Mouse (Mus musculus): ENCODE results near the gene Mecr. TPM values are rescaled to one million over a fixed set of nuclear protein-coding genes. Genes with fewer than 3 reads are reported as not detected.

Mecr gene
- polyA plus RNA-seq, 1 experiment from 2014 or later, result 38.3 TPM

DNA sequence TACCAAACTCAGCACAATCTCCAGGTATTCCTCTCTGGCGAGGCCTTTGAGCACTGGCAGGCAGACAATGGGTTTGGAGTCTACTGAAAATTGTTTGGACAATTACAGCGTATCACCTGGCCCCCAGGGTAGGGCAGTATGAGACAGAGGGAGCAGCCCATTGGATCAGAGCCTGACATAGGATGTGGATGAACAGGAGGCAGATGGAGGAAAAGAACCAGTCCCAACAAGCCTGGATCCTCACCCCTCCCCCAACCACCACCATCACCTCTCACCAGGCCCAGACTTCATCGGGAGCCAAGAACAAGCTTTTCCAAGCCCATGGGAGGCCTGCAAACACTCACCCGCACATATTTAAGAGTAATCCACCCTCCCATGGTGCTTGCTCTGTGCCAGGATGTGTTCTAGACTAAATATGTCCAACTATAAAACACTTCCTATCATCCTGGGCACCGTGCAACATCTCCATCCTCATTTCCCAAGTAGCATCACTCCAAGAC, 11.7 kb upstream of the Mecr start:
- H3K4me1 ChIP-seq (replicated peaks; ENCODE audit: control insufficient read depth, insufficient read depth, low read length), result peaks cover 26% of the 10 kb centered on the region
- H3K9ac ChIP-seq (replicated peaks; ENCODE audit: low read depth, low read length), result no peak overlapping the region
- no peak overlapping the region for H3K4me3 ChIP-seq (replicated peaks; ENCODE audit: low read length)
- H3K9me3 ChIP-seq (ENCODE audit: control insufficient read depth, low read length), result no peaks in the 10 kb centered on the region
- H3K27me3 ChIP-seq (replicated peaks; ENCODE audit: control insufficient read depth, insufficient read depth, low read length), result no peaks in the 10 kb centered on the region
- no peak overlapping the region for H3K4me2 ChIP-seq (ENCODE audit: low read length)
- 70% methylated on average over 5 of the region's 5 CpGs for WGBS
- no peak for ATAC-seq
- H3K27ac ChIP-seq (ENCODE audit: low read length), result no peak overlapping the region
- no peaks in the 10 kb centered on the region for H3K36me3 ChIP-seq (ENCODE audit: control insufficient read depth, insufficient read depth)

GRCm38 (mm10) chr4:131832759-131833407, 10.4 kb upstream of the Mecr start:
- Histone ChIP-seq H3K9me3 (ENCODE audit: control insufficient read depth, low read length) (no peaks in the 10 kb centered on the region), H3K4me3 (replicated peaks; ENCODE audit: low read length) (no peak overlapping the region), H3K4me1 (replicated peaks; ENCODE audit: control insufficient read depth, insufficient read depth, low read length) (peaks cover 33% of the 10 kb centered on the region), H3K27me3 (replicated peaks; ENCODE audit: control insufficient read depth, insufficient read depth, low read length) (no peaks in the 10 kb centered on the region), H3K9ac (replicated peaks; ENCODE audit: low read depth, low read length) (no peak overlapping the region), H3K4me2 (ENCODE audit: low read length) (no peak overlapping the region), H3K36me3 (ENCODE audit: control insufficient read depth, insufficient read depth) (no peaks in the 10 kb centered on the region), H3K27ac (ENCODE audit: low read length) (no peak overlapping the region)
- 72% methylated on average over 3 of the region's 3 CpGs for WGBS
- ATAC-seq, result no peak

DNA sequence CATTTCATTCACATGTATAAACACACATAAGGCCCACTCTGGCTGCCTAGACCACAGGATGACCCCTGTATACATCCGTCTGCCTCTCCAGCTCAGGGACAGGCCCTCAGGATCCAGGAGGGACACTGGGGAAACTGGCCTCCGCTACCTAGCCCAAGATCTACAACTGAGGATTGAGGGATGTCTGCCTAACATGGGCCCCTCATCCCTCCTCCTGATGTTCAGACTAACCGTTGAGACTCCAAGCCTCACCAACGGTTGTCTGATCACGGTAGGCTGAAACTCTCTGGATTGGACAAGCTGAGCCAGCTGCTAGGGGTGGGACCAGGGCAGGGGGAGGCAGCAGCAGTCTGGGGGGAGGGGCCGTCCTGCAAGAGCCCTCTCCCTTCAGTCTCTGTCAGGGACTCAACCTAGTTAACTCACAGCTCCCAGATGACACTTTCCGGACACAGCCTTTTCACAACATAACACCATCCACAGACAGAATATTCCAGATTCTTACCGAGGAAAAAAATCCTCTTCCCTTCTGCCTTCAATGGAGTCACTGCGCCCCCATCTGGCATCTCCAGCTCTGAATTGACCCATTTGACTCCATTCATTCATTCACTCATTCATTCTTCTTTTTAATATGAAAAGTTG, 9.2 kb upstream of the Mecr start:
- Histone ChIP-seq H3K36me3 (ENCODE audit: control insufficient read depth, insufficient read depth) (no peaks in the 10 kb centered on the region), H3K27ac (ENCODE audit: low read length) (no peak overlapping the region), H3K9me3 (ENCODE audit: control insufficient read depth, low read length) (no peaks in the 10 kb centered on the region), H3K9ac (replicated peaks; ENCODE audit: low read depth, low read length) (no peak overlapping the region), H3K4me2 (ENCODE audit: low read length) (no peak overlapping the region), H3K4me3 (replicated peaks; ENCODE audit: low read length) (no peak overlapping the region), H3K27me3 (replicated peaks; ENCODE audit: control insufficient read depth, insufficient read depth, low read length) (no peaks in the 10 kb centered on the region), H3K4me1 (replicated peaks; ENCODE audit: control insufficient read depth, insufficient read depth, low read length) (peaks cover 35% of the 10 kb centered on the region)
- ATAC-seq, result no peak
- 25% methylated on average over 9 of the region's 9 CpGs for WGBS

DNA sequence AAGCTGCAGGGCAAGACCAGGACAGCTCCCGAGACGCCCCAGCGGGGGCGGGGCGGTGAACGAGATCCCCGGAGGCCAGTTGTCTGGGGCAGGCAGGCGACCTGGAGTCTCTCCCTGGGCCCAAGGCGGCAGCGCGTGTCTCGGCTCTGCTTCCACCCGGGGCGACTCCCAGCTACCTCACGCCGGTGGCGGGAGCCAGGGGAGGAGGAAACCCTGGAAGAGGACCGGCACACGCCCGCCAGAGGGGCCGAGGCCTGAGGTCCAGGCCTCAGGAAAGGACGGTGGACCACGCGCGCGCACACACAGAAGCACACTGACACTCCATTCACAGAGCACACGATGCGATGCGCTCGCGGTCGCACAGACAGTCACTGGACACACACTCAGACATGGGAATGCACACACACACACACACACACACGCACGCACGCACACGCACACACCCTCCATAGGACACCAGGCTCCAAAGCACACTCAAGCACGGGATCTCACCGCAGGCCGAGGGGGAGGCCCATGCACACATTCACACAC, 6.9 kb upstream of the Mecr start:
- Histone ChIP-seq H3K36me3 (ENCODE audit: control insufficient read depth, insufficient read depth) (no peaks in the 10 kb centered on the region), H3K4me2 (ENCODE audit: low read length) (peak overlapping the region; percentile 99), H3K9ac (replicated peaks; ENCODE audit: low read depth, low read length) (peak overlapping the region; percentile 79), H3K9me3 (ENCODE audit: control insufficient read depth, low read length) (no peaks in the 10 kb centered on the region), H3K4me3 (replicated peaks; ENCODE audit: low read length) (peak overlapping the region; percentile 75), H3K4me1 (replicated peaks; ENCODE audit: control insufficient read depth, insufficient read depth, low read length) (peaks cover 34% of the 10 kb centered on the region), H3K27me3 (replicated peaks; ENCODE audit: control insufficient read depth, insufficient read depth, low read length) (peaks cover 8% of the 10 kb centered on the region; the same call in 1 of the 2 replicates), H3K27ac (ENCODE audit: low read length) (no peak overlapping the region)
- under 1% methylated on average over 39 of the region's 39 CpGs for WGBS
- ATAC-seq, result 0 out of 2 replicates have a peak, but pooled peaks have one; percentile 9

DNA sequence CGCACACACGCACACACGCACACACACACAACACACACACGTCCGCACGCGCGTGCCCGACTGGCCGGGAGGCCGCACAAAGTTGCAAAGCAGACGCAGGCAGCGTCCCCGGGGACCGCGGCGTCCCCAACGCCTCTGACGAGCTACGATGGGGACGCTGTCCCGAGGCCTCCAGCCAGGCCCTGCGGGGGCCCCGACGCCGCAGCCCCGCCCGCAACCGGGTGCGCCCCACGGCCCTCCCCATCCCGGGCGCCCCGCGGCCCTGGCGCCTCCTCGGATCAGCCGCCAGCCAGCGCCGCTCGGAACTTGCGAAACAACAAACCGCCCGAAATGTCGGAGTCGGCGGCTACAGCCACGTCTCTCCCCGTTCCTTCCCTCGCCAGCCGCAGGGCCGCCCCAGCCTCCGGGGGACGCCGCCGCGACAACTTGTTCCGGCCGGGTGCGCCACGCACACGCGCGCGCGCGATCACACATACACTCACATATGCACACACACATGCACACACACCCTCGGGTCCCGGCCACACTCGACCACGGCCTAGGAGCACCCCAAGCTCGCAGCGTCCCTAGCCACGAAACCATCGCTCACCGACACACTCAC, 6.3 kb upstream of the Mecr start:
- peak overlapping the region; percentile 75 for H3K4me3 ChIP-seq (replicated peaks; ENCODE audit: low read length)
- peaks cover 33% of the 10 kb centered on the region for H3K4me1 ChIP-seq (replicated peaks; ENCODE audit: control insufficient read depth, insufficient read depth, low read length)
- 0% methylated on average over 54 of the region's 76 CpGs for WGBS
- no peak overlapping the region for H3K27ac ChIP-seq (ENCODE audit: low read length)
- H3K27me3 ChIP-seq (replicated peaks; ENCODE audit: control insufficient read depth, insufficient read depth, low read length), result peaks cover 13% of the 10 kb centered on the region
- no peaks in the 10 kb centered on the region for H3K9me3 ChIP-seq (ENCODE audit: control insufficient read depth, low read length)
- peak overlapping the region; percentile 99 for H3K4me2 ChIP-seq (ENCODE audit: low read length)
- peak overlapping the region; percentile 79 for H3K9ac ChIP-seq (replicated peaks; ENCODE audit: low read depth, low read length)
- H3K36me3 ChIP-seq (ENCODE audit: control insufficient read depth, insufficient read depth), result no peaks in the 10 kb centered on the region
- 0 out of 2 replicates have a peak, but pooled peaks have one; percentile 14 for ATAC-seq

DNA sequence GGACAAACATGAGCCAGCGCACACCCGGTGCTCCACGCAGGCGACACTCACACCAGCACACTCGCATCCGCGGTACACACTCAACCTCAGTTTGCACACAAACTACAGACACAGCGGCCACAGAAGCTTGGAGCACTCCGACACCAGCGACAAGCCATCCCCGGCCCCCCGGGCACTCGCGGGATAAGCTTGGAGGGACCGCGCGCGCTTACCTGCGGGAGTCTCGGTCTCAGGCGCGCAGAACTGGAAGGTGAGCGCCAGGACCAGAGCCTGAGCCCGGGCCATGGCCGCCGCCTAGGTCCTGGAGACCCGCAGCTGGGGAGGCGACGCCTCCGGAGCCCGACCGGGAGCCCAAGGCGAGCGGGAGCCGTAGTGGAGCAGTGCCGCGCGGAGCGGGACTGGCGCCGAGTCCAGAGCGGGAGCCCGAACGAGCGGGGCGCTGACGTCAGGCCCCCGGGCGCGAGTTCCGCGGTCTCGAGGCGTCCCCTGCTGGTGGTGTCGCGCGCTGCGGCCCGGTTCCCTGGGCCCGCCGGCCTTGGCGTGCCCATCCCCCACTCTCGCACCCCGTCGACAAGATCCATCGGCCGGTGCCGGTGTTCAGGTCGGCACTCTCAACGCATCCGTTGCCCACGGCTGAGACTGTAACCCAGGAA, 5.3 kb upstream of the Mecr start, which contains the start of gene Ptpru:
TSS of gene Ptpru (minus strand) at position 417 of the 653 bp plus-strand sequence.
- no peaks in the 10 kb centered on the region for H3K9me3 ChIP-seq (ENCODE audit: control insufficient read depth, low read length)
- H3K4me1 ChIP-seq (replicated peaks; ENCODE audit: control insufficient read depth, insufficient read depth, low read length), result peaks cover 31% of the 10 kb centered on the region
- H3K27ac ChIP-seq (ENCODE audit: low read length), result no peak within 1 kb of the TSS
- peak within 1 kb of the TSS; percentile 99 for H3K4me2 ChIP-seq (ENCODE audit: low read length)
- H3K36me3 ChIP-seq (ENCODE audit: control insufficient read depth, insufficient read depth), result no peaks in the 10 kb centered on the region
- H3K27me3 ChIP-seq (replicated peaks; ENCODE audit: control insufficient read depth, insufficient read depth, low read length), result peaks cover 13% of the 10 kb centered on the region
- peak within 1 kb of the TSS; percentile 75 for H3K4me3 ChIP-seq (replicated peaks; ENCODE audit: low read length)
- H3K9ac ChIP-seq (replicated peaks; ENCODE audit: low read depth, low read length), result peak within 1 kb of the TSS; percentile 79
- ATAC-seq, result peak; percentile 87
- WGBS, result under 1% methylated on average over 65 of the region's 72 CpGs

DNA sequence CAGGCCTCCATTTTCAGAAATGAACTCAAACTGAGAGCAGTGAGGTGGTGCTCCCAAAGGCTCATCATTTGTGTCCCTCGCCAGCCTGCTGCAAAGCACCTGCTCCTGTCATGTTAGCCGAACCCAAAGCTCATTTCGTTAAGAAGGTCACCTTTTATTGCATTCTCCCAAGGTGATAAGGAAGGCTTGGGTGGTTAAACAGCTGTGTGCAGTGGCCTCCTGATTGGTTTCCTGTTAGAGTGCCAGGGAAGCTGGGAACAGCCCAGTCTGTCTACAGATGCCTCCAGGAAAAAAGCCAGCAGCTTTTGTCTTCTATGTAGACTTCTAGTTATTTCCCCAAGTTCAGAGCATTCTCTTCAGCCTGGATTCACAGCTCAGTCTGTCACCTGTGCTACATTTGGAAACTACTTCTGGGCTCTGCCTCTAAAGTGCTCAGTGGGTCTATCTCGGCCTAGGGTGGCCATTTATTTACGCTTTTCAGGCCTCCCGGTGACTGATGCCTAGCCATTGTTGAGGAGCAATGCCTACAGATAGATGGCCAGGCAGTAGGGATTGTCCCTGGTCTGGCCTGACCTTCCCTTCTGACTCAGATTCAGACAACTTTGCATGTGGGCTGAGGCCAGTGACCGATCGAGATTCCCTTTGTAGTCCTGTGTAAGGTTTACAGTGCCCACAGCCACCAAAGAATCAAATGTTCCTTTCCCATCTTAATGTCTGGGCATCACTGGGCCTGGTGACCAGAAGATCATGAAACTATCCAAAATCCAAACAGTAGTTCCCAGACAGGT, 2.9 kb downstream of the Mecr start:
- 87% methylated on average over 8 of the region's 8 CpGs for WGBS
- Histone ChIP-seq H3K4me3 (replicated peaks; ENCODE audit: low read length) (no peak overlapping the region), H3K4me2 (ENCODE audit: low read length) (no peak overlapping the region), H3K9ac (replicated peaks; ENCODE audit: low read depth, low read length) (no peak overlapping the region), H3K4me1 (replicated peaks; ENCODE audit: control insufficient read depth, insufficient read depth, low read length) (peaks cover 18% of the 10 kb centered on the region), H3K9me3 (ENCODE audit: control insufficient read depth, low read length) (no peaks in the 10 kb centered on the region), H3K27ac (ENCODE audit: low read length) (no peak overlapping the region), H3K27me3 (replicated peaks; ENCODE audit: control insufficient read depth, insufficient read depth, low read length) (peaks cover 8% of the 10 kb centered on the region), H3K36me3 (ENCODE audit: control insufficient read depth, insufficient read depth) (no peaks in the 10 kb centered on the region)
- no peak for ATAC-seq

- no peak for ATAC-seq
- Histone ChIP-seq H3K27me3 (replicated peaks; ENCODE audit: control insufficient read depth, insufficient read depth, low read length) (no peaks in the 10 kb centered on the region), H3K9ac (replicated peaks; ENCODE audit: low read depth, low read length) (no peak overlapping the region), H3K9me3 (ENCODE audit: control insufficient read depth, low read length) (no peaks in the 10 kb centered on the region), H3K36me3 (ENCODE audit: control insufficient read depth, insufficient read depth) (no peaks in the 10 kb centered on the region), H3K27ac (ENCODE audit: low read length) (no peak overlapping the region), H3K4me3 (replicated peaks; ENCODE audit: low read length) (no peak overlapping the region), H3K4me2 (ENCODE audit: low read length) (no peak overlapping the region), H3K4me1 (replicated peaks; ENCODE audit: control insufficient read depth, insufficient read depth, low read length) (peaks cover 18% of the 10 kb centered on the region)
- 91% methylated on average over 6 of the region's 6 CpGs for WGBS
These were observed 4.8 kb downstream of the Mecr start for GRCm38 (mm10) chr4:131848082-131848481.
